Mouse (Mus musculus) G1E (cell line): ENCODE data around the gene Hnrnpm.

Experiments used
- CTCF ChIP-seq: IDR thresholded peaks from 2 replicates; pipeline ENCODE4 v1.5.1; 2012; ENCODE audit warnings: low read depth, low read length, inconsistent platforms, mixed read lengths
- GATA1 ChIP-seq: IDR thresholded peaks from 2 replicates; pipeline ENCODE4 v1.6.1; 2012; ENCODE audit warnings: borderline replicate concordance, low read length, inconsistent platforms, mixed read lengths
- POLR2AphosphoS5 ChIP-seq: IDR thresholded peaks from 2 replicates; pipeline ENCODE4 v1.6.1; 2012; ENCODE audit warnings: low read depth, low read length, inconsistent platforms; ENCODE audit not compliant: insufficient replicate concordance
- TAL1 ChIP-seq: conservative IDR thresholded peaks from 2 replicates; pipeline ENCODE4 v1.6.1; 2012; ENCODE audit warnings: low read depth, low read length, inconsistent platforms, mixed read lengths

DNA sequence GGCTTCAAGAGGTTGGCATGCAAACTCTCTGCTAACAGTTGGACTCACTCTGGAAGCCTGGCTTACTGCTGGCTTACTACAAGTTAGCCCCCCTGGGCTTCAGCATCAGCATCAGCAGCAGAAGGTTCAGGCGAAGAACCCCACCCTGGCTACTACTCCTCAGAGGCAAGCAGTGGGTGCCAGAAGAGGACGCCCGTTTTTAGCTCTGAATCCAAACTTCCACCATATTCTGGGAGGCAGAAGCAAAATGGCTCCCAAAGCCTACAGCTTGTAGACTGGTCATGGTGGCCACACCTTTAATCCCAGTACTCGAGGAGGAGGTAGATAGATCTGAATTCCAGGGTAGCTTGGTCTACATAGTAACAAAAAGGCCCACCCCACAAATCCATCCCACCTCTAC, 42.6 kb downstream of the Hnrnpm start:
- TF ChIP-seq CTCF (no peak), TAL1 (no peak), GATA1 (no peak), POLR2AphosphoS5 (no peak)
